Mouse (Mus musculus): ENCODE results near the gene Pglyrp4. TPM values are rescaled to one million over a fixed set of nuclear protein-coding genes. Genes with fewer than 3 reads are reported as not detected.

Pglyrp4 gene
- total RNA-seq (2023): not detected

DNA sequence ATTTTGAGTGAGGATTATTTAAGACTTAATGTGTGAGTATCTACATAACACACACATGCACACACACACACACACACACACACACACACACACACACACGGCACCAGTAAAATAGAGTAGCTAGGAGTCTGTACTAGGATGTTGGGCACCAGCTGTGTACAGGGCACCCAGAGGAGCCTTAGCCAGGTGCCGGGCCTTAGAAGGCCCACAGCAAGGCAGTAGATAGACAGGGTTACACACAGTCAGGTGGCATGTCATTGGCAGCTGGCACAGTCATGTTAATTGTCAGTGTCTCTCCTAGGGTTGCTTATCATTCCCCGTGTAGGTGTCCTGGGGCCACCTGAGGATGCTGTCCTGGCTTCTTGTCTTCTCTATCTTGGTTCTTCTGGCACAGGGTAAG, at the start of gene Pglyrp4:
Gene Pglyrp4 (plus strand): TSS at position 301 of the 400 bp plus-strand sequence.

DNA sequence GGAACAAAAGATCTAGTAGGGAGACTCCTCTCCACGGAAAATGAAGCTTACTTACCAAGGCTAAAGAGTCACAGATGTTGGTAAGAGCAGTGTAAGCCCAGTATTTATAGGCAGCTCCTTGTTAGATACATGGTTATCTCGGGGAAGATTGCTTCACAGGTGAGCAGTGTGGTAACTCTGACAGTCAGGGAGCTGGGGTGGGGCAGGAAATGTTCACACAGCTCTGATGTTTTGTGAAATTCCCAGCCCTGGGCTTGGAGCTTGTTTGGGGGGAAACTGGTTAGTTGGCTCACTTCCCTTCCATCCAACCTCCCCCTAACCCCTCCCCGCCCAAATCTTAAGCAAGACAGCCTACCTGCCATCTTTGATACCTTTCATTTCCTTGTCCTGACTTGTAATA, 31.1 kb upstream of the Pglyrp4 start, which contains the start of gene S100a9:
Gene S100a9 (minus strand): TSS at position 109 of the 400 bp plus-strand sequence.

GRCm38 (mm10) chr3:90777776-90778175, 51.1 kb downstream of the Pglyrp4 start, which contains the start of gene Gm5849:
Gm5849 (minus strand) TSS chr3:90777876.

Other genes starting within 250 kb of the Pglyrp4 start
- gene Snapin, start 235.9 kb upstream of the Pglyrp4 start, total RNA-seq (2023): 39.5 TPM
- 191 TPM for gene Chtop, start 217.4 kb upstream of the Pglyrp4 start, total RNA-seq (2023)
- gene S100a1, start 212.5 kb upstream of the Pglyrp4 start, total RNA-seq (2023): 3.9 TPM
- 23.9 TPM for gene S100a13, start 212.5 kb upstream of the Pglyrp4 start, total RNA-seq (2023)
- gene S100a14, start 200.1 kb upstream of the Pglyrp4 start, total RNA-seq (2023): 0.86 TPM
- gene S100a16, start 189.7 kb upstream of the Pglyrp4 start, total RNA-seq (2023): not detected
- not detected for gene S100a3, start 166.3 kb upstream of the Pglyrp4 start, total RNA-seq (2023)
- gene S100a2, start 136.7 kb upstream of the Pglyrp4 start, total RNA-seq (2023): not detected
- gene Gm42674, start 125.0 kb upstream of the Pglyrp4 start, total RNA-seq (2023): not detected
- gene S100a4, start 123.1 kb upstream of the Pglyrp4 start, total RNA-seq (2023): 7.6 TPM
- not detected for gene S100a5, start 118.4 kb upstream of the Pglyrp4 start, total RNA-seq (2023)
- 8.8 TPM for gene S100a6, start 114.0 kb upstream of the Pglyrp4 start, total RNA-seq (2023)
- gene S100a7a, start 72.9 kb upstream of the Pglyrp4 start, total RNA-seq (2023): not detected
- 24.0 TPM for gene S100a8, start 57.9 kb upstream of the Pglyrp4 start, total RNA-seq (2023)
- gene S100a9, start 31.2 kb upstream of the Pglyrp4 start, total RNA-seq (2023): 28.6 TPM
- not detected for gene Gm5849, start 51.0 kb downstream of the Pglyrp4 start, total RNA-seq (2023)